Mouse (Mus musculus): ENCODE measurements around the gene Gm11361.

Gene Gm11361

GRCm38 (mm10) chr13:28257228-28257627, at the start of gene Gm11361:
Gm11361 (plus strand) TSS chr13:28257528.
- DNase-seq (ENCODE audit: extremely low read depth, insufficient read length, low spot score) = no peak

- DNase-seq (ENCODE audit: extremely low read depth, insufficient read length, low spot score) = no peak
These were observed 7.1 kb downstream of the Gm11361 start for GRCm38 (mm10) chr13:28264399-28264798.

- DNase-seq (ENCODE audit: extremely low read depth, insufficient read length, low spot score) = no peak
These were observed 30.0 kb downstream of the Gm11361 start for GRCm38 (mm10) chr13:28287368-28287767.

GRCm38 (mm10) chr13:28294272-28294671, 36.9 kb downstream of the Gm11361 start:
- no peak for DNase-seq (ENCODE audit: extremely low read depth, insufficient read length, low spot score)

- no peak for DNase-seq (ENCODE audit: extremely low read depth, insufficient read length, low spot score)
These were observed 37.5 kb downstream of the Gm11361 start for GRCm38 (mm10) chr13:28294757-28295361.

- no peak for DNase-seq (ENCODE audit: extremely low read depth, insufficient read length, low spot score)
These were observed 38.2 kb downstream of the Gm11361 start for GRCm38 (mm10) chr13:28295492-28295891.

- no peak for DNase-seq (ENCODE audit: extremely low read depth, insufficient read length, low spot score)
These were observed 39.8 kb downstream of the Gm11361 start for GRCm38 (mm10) chr13:28297098-28297497.

GRCm38 (mm10) chr13:28297577-28297976, 40.2 kb downstream of the Gm11361 start:
- DNase-seq (ENCODE audit: extremely low read depth, insufficient read length, low spot score) = no peak
